Mouse (Mus musculus) heart, embryonic 15.5 days (tissue): ENCODE measurements around the gene Alox12b. TPM values are rescaled to one million over a fixed set of nuclear protein-coding genes. Genes with fewer than 3 reads are reported as not detected.

Experiments used
- ATAC-seq: fragments of 200-750 bp; cut with Nextera tagmentation; replicated peaks from 2 replicates; pipeline ENCODE4 v1.8.0; 2017; ENCODE audit warnings: low read depth, moderate TSS enrichment; ENCODE audit not compliant: insufficient number of reproducible peaks, insufficient read depth, low FRiP score
- H3K27ac ChIP-seq: fragments of 300-500 bp; sonication (generic); 2 replicates; pipeline ENCODE4 v1.5.1; 2015; ENCODE audit warnings: mild to moderate bottlenecking, inconsistent platforms
- H3K27me3 ChIP-seq: fragments of 300-500 bp; sonication (generic); 2 replicates; pipeline ENCODE4 v1.6.1; 2015; ENCODE audit warnings: inconsistent platforms
- H3K36me3 ChIP-seq: fragments of 300-500 bp; sonication (generic); 2 replicates; pipeline ENCODE4 v1.6.1; 2015; ENCODE audit warnings: mild to moderate bottlenecking, inconsistent platforms
- H3K4me1 ChIP-seq: fragments of 300-500 bp; sonication (generic); replicated peaks from 2 replicates; pipeline ENCODE4 v1.6.1; 2015; ENCODE audit warnings: inconsistent platforms
- H3K4me2 ChIP-seq: fragments of 300-500 bp; sonication (generic); 2 replicates; pipeline ENCODE4 v1.6.1; 2015; ENCODE audit warnings: inconsistent platforms, mild to moderate bottlenecking, moderate library complexity
- H3K4me3 ChIP-seq: fragments of 300-500 bp; sonication (generic); 2 replicates; pipeline ENCODE4 v1.5.1; 2015; ENCODE audit warnings: mild to moderate bottlenecking, inconsistent platforms
- H3K9ac ChIP-seq: fragments of 300-500 bp; sonication (generic); 2 replicates; pipeline ENCODE4 v1.6.1; 2015; ENCODE audit warnings: mild to moderate bottlenecking, inconsistent platforms
- H3K9me3 ChIP-seq: fragments of 300-500 bp; sonication (generic); replicated peaks from 2 replicates; pipeline ENCODE4 v1.6.1; 2016; ENCODE audit warnings: inconsistent platforms
- WGBS: fragments of 180-500 bp; shearing (Covaris S2); methylation state at CpG from one replicate; pipeline ENCODE4 v1.1.7; 2015; ENCODE audit warnings: mixed read lengths; 5-methylcytosine and 5-hydroxymethylcytosine counted together
- polyA plus RNA-seq: library from polyadenylated mRNA; unstranded; fragments of >200 nt; fragmentation: Nextera tagmentation; extraction: Ambion mirVana; gene quantifications from 2 replicates; pipeline ENCODE4 v1.2.1, GENCODE M21; 2015

The Alox12b gene
- polyA plus RNA-seq, 1 experiment from 2014 or later: 0.05 TPM

GRCm38 (mm10) chr11:69180120-69180519, 23.3 kb downstream of the Alox12b start:
- ATAC-seq: no peak
- whole genome bisulfite sequencing: 80% methylated on average over 4 of the region's 4 CpGs
- Histone ChIP-seq H3K36me3 (no peaks in the 10 kb centered on the region), H3K9ac (no peak overlapping the region), H3K4me3 (no peak overlapping the region), H3K9me3 (no peaks in the 10 kb centered on the region), H3K27me3 (no peaks in the 10 kb centered on the region), H3K4me1 (peaks cover 5% of the 10 kb centered on the region), H3K27ac (no peak overlapping the region), H3K4me2 (no peak overlapping the region)

GRCm38 (mm10) chr11:69185031-69185430, 28.2 kb downstream of the Alox12b start:
- WGBS: 81% methylated on average over 5 of the region's 5 CpGs
- no peak overlapping the region for H3K9ac ChIP-seq
- no peaks in the 10 kb centered on the region for H3K9me3 ChIP-seq
- H3K4me1 ChIP-seq: no peaks in the 10 kb centered on the region
- no peaks in the 10 kb centered on the region for H3K36me3 ChIP-seq
- peaks cover 4% of the 10 kb centered on the region; the same call in 1 of the 2 replicates for H3K27me3 ChIP-seq
- H3K27ac ChIP-seq: no peak overlapping the region
- ATAC-seq: no peak
- H3K4me3 ChIP-seq: no peak overlapping the region
- H3K4me2 ChIP-seq: no peak overlapping the region

GRCm38 (mm10) chr11:69185936-69186335, 29.1 kb downstream of the Alox12b start:
- no peaks in the 10 kb centered on the region for H3K9me3 ChIP-seq
- no peak overlapping the region for H3K27ac ChIP-seq
- 76% methylated on average over 6 of the region's 6 CpGs for WGBS
- no peak for ATAC-seq
- no peak overlapping the region for H3K4me3 ChIP-seq
- no peak overlapping the region for H3K4me2 ChIP-seq
- no peak overlapping the region for H3K9ac ChIP-seq
- H3K36me3 ChIP-seq: no peaks in the 10 kb centered on the region
- H3K27me3 ChIP-seq: peaks cover 4% of the 10 kb centered on the region; the same call in 1 of the 2 replicates
- H3K4me1 ChIP-seq: no peaks in the 10 kb centered on the region

- ATAC-seq: no peak
- Histone ChIP-seq H3K9me3 (no peaks in the 10 kb centered on the region), H3K4me1 (peaks cover 12% of the 10 kb centered on the region), H3K27ac (no peak overlapping the region), H3K36me3 (no peaks in the 10 kb centered on the region), H3K4me2 (no peak overlapping the region), H3K27me3 (peaks cover 34% of the 10 kb centered on the region), H3K9ac (no peak overlapping the region), H3K4me3 (no peak overlapping the region)
- WGBS: 2% methylated on average over 1 of the region's 1 CpGs
Measured at GRCm38 (mm10) chr11:69192840-69193239, 36.1 kb downstream of the Alox12b start.

- Histone ChIP-seq H3K4me1 (peaks cover 12% of the 10 kb centered on the region), H3K9ac (0 out of 2 replicates have a peak overlapping the region, but pooled peaks have one; percentile 36), H3K27me3 (peaks cover 35% of the 10 kb centered on the region), H3K9me3 (no peaks in the 10 kb centered on the region), H3K27ac (no peak overlapping the region), H3K4me3 (peak overlapping the region; percentile 37), H3K36me3 (no peaks in the 10 kb centered on the region), H3K4me2 (peak overlapping the region; percentile 68)
- no peak; the same call in 1 of the 2 replicates for ATAC-seq
- 8% methylated on average over 5 of the region's 5 CpGs for WGBS
Measured at GRCm38 (mm10) chr11:69196766-69197165, 40.0 kb downstream of the Alox12b start.

GRCm38 (mm10) chr11:69197194-69197593, 40.4 kb downstream of the Alox12b start:
- H3K27me3 ChIP-seq: peaks cover 35% of the 10 kb centered on the region
- ATAC-seq: no peak

GRCm38 (mm10) chr11:69197743-69198142, 41.0 kb downstream of the Alox12b start, which contains the start of gene Alox8:
TSS of gene Alox8 (minus strand) at chr11:69197843.
- WGBS: 34% methylated on average over 6 of the region's 6 CpGs
- Histone ChIP-seq H3K9me3 (no peaks in the 10 kb centered on the region), H3K4me1 (peaks cover 12% of the 10 kb centered on the region), H3K27me3 (peaks cover 35% of the 10 kb centered on the region), H3K4me2 (peak within 1 kb of the TSS; percentile 68), H3K4me3 (peak within 1 kb of the TSS; percentile 37), H3K27ac (no peak within 1 kb of the TSS), H3K36me3 (no peaks in the 10 kb centered on the region), H3K9ac (peak within 1 kb of the TSS; percentile 36; the same call in 1 of the 2 replicates)
- ATAC-seq: no peak

More at GRCm38 (mm10) chr11:69197194-69197593, 40.4 kb downstream of the Alox12b start:
- Histone ChIP-seq H3K4me1 (peaks cover 12% of the 10 kb centered on the region), H3K4me3 (peak overlapping the region; percentile 37), H3K27ac (no peak overlapping the region), H3K9ac (peak overlapping the region; percentile 36; the same call in 1 of the 2 replicates), H3K9me3 (no peaks in the 10 kb centered on the region), H3K36me3 (no peaks in the 10 kb centered on the region), H3K4me2 (peak overlapping the region; percentile 68)
- WGBS: 2% methylated on average over 14 of the region's 14 CpGs

GRCm38 (mm10) chr11:69199251-69199650, 42.5 kb downstream of the Alox12b start:
- H3K36me3 ChIP-seq: no peaks in the 10 kb centered on the region
- peaks cover 12% of the 10 kb centered on the region for H3K4me1 ChIP-seq
- no peak overlapping the region for H3K4me2 ChIP-seq
- H3K9ac ChIP-seq: no peak overlapping the region
- no peak for ATAC-seq
- peaks cover 34% of the 10 kb centered on the region for H3K27me3 ChIP-seq
- H3K27ac ChIP-seq: no peak overlapping the region
- H3K9me3 ChIP-seq: no peaks in the 10 kb centered on the region
- 88% methylated on average over 1 of the region's 1 CpGs for WGBS
- H3K4me3 ChIP-seq: no peak overlapping the region

GRCm38 (mm10) chr11:69200231-69200630, 43.4 kb downstream of the Alox12b start:
- H3K4me3 ChIP-seq: no peak overlapping the region
- no peak overlapping the region for H3K9ac ChIP-seq
- ATAC-seq: no peak
- H3K27ac ChIP-seq: no peak overlapping the region
- no peak overlapping the region for H3K4me2 ChIP-seq
- no peaks in the 10 kb centered on the region for H3K36me3 ChIP-seq
- no peaks in the 10 kb centered on the region for H3K9me3 ChIP-seq
- peaks cover 12% of the 10 kb centered on the region for H3K4me1 ChIP-seq
- 33% methylated on average over 6 of the region's 6 CpGs for WGBS
- peaks cover 30% of the 10 kb centered on the region for H3K27me3 ChIP-seq

GRCm38 (mm10) chr11:69202469-69203230, 45.9 kb downstream of the Alox12b start:
- no peak overlapping the region for H3K4me2 ChIP-seq
- H3K9ac ChIP-seq: no peak overlapping the region
- no peaks in the 10 kb centered on the region for H3K36me3 ChIP-seq
- H3K27me3 ChIP-seq: peaks cover 11% of the 10 kb centered on the region
- peaks cover under 1% of the 10 kb centered on the region for H3K4me1 ChIP-seq
- no peak for ATAC-seq
- H3K9me3 ChIP-seq: no peaks in the 10 kb centered on the region
- WGBS: 70% methylated on average over 13 of the region's 13 CpGs
- H3K4me3 ChIP-seq: no peak overlapping the region
- H3K27ac ChIP-seq: no peak overlapping the region

- Histone ChIP-seq H3K9me3 (no peaks in the 10 kb centered on the region), H3K36me3 (no peaks in the 10 kb centered on the region), H3K4me3 (peak overlapping the region; percentile 10; the same call in 1 of the 2 replicates), H3K9ac (no peak overlapping the region), H3K27me3 (peaks cover 22% of the 10 kb centered on the region), H3K4me1 (no peaks in the 10 kb centered on the region), H3K27ac (no peak overlapping the region), H3K4me2 (0 out of 2 replicates have a peak overlapping the region, but pooled peaks have one; percentile 28)
- 30% methylated on average over 2 of the region's 2 CpGs for WGBS
- no peak for ATAC-seq
Measured at GRCm38 (mm10) chr11:69211431-69211830, 54.6 kb downstream of the Alox12b start.
